In the genomic region with DNA sequence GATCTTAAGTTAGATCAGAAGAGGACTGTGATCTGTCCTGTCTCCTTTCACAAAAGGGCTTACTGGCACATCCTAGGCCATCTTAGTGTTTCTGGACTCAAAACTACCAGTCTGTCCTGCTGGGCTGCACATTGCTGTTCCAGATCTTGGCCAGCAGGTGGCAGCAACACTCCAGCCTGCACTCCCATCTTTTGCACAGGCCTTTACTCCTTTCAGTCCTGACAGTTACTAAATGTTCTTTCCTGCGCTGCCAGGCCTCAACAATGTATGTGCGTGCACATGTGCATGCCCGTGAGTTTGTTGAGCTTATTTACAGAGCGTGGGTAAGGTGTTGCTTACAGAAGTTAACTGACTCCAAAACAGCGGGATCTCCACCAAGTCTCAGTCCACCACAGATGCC, we compare ENCODE assay signal across 9 mouse cellular contexts. TPM values are rescaled to one million over a fixed set of nuclear protein-coding genes. Genes with fewer than 3 reads are reported as not detected.
DNase-seq lines count a peak whose midpoint lies in the region; ATAC-seq and TF ChIP-seq lines count a peak whose summit lies in the region.
"Had no signal": no experiment of that assay in that cellular context is flagged by ENCODE, and none has a peak within 500 bp of the region (broad histone marks: within the 10 kb centered on the region; RNA-seq: fewer than 3 reads in every experiment).

No protein-coding gene starts in this region.

- H3K27me3 ChIP-seq in G1E (ENCODE audit: insufficient read depth, low read length) = no peaks in the 10 kb centered on the region
- no peaks in the 10 kb centered on the region; the same call in 1 of the 2 replicates for H3K27me3 ChIP-seq in forebrain, embryonic 11.5 days (ENCODE audit: control insufficient read depth, insufficient read depth, low read length)

- TF ChIP-seq POLR2A in lung, adult 2 months (IDR thresholded peaks at IDR 0.05; ENCODE audit: borderline replicate concordance, extremely low read depth, low read depth, low read length) = peak; percentile 16; the same call in 1 of the 2 replicates

- ATAC-seq in G1E (ENCODE audit: extremely low read depth, insufficient number of reproducible peaks, low FRiP score, poor library complexity, severe bottlenecking) = peak; percentile 76
- ATAC-seq in forebrain, embryonic 11.5 days (replicated peaks; ENCODE audit: low FRiP score) = peak; percentile 41; the same call in 1 of the 2 replicates

- peak; percentile 99 for TF ChIP-seq CTCF in G1E (IDR thresholded peaks at IDR 0.05; ENCODE audit: low read depth, low read length)
- TF ChIP-seq CTCF in layer of hippocampus, adult 2 months (conservative IDR thresholded peaks at IDR 0.05) = peak; percentile 99
- peak; percentile 100 for TF ChIP-seq CTCF in lung, adult 2 months (IDR thresholded peaks at IDR 0.05; ENCODE audit: insufficient read depth, low read length)

- H3K9me3 ChIP-seq in G1E (replicated peaks) = no peaks in the 10 kb centered on the region
- no peaks in the 10 kb centered on the region for H3K9me3 ChIP-seq in forebrain, embryonic 11.5 days (ENCODE audit: control insufficient read depth, low read length)

- H3K4me3 ChIP-seq in G1E (ENCODE audit: low read depth, low read length) = no peak overlapping the region
- no peak overlapping the region for H3K4me3 ChIP-seq in forebrain, embryonic 11.5 days (ENCODE audit: low read depth, low read length)
- H3K4me3 ChIP-seq in layer of hippocampus, adult 2 months = no peak overlapping the region
- no peak overlapping the region for H3K4me3 ChIP-seq in lung, adult 2 months (replicated peaks; ENCODE audit: extremely low read depth, low read depth, low read length)

- H3K4me2 ChIP-seq in forebrain, embryonic 11.5 days (ENCODE audit: low read depth, low read length, severe bottlenecking) = no peak overlapping the region

- DNase-seq in G1E (ENCODE audit: low spot score) = peak; percentile 59
- DNase-seq in c-Kit-negative CD71-positive TER-119-positive erythroid progenitor cells, embryonic 14.5 days (ENCODE audit: low read depth, low spot score) = peak; percentile 53
- peak; percentile 88 for DNase-seq in forebrain, embryonic 11.5 days (ENCODE audit: low spot score)
- peak; percentile 56 for DNase-seq in heart, postnatal 25 days (ENCODE audit: low spot score)
- peak; percentile 81 to 89 for DNase-seq in layer of hippocampus, adult 2 months (ENCODE audit: low spot score in 2 of 2)
- peak; percentile 79 for DNase-seq in lung, adult 2 months
- peak; percentile 60 for DNase-seq in retina, postnatal 7 days (ENCODE audit: low read depth, low spot score)
- DNase-seq in thymus, postnatal 4 days = peak; percentile 85

- H3K9ac ChIP-seq in forebrain, embryonic 11.5 days (ENCODE audit: low read length) = no peak overlapping the region

- H3K4me1 ChIP-seq in G1E (ENCODE audit: insufficient read depth, low read depth, low read length) = peaks cover 6% of the 10 kb centered on the region; the same call in 1 of the 2 replicates
- peaks cover 3% of the 10 kb centered on the region; the same call in 1 of the 2 replicates for H3K4me1 ChIP-seq in forebrain, embryonic 11.5 days (replicated peaks; ENCODE audit: control insufficient read depth, insufficient read depth, low read length)
- no peaks in the 10 kb centered on the region for H3K4me1 ChIP-seq in lung, adult 2 months (ENCODE audit: control insufficient read depth, insufficient read depth, low read length)

- WGBS in forebrain, embryonic 11.5 days = 54% methylated on average over 5 of the region's 5 CpGs
- 25% methylated on average over 5 of the region's 5 CpGs for whole genome bisulfite sequencing in lung, adult 2 months

- peaks cover 5% of the 10 kb centered on the region for H3K36me3 ChIP-seq in G1E (replicated peaks)
- H3K36me3 ChIP-seq in forebrain, embryonic 11.5 days (ENCODE audit: control insufficient read depth, insufficient read depth, low read length) = no peaks in the 10 kb centered on the region

- intact Hi-C loops in heart, postnatal 25 days (cut with DNase I) = loop anchor here (1.0 to 2.0 kb wide), 2 partner anchors 47 to 108 kb away; partner anchors contain the start of gene Cdc42ep4

- H3K27ac ChIP-seq in forebrain, embryonic 11.5 days (ENCODE audit: low read depth, low read length) = no peak overlapping the region
- H3K27ac ChIP-seq in layer of hippocampus, adult 2 months = peak overlapping the region; percentile 40; the same call in 1 of the 2 replicates
- H3K27ac ChIP-seq: macrophage had no signal

RNA-seq across cellular contexts. Expression of gene Cpsf4l, which starts 6.1 kb away (rescaled TPM):
- not detected in 2 replicates for total RNA-seq in G1E (2014; fragmentation: Nextera tagmentation)
- not detected in 2 replicates for total RNA-seq in G1E (2017)
- not detected in 2 replicates for polyA plus RNA-seq in G1E (2012)
- 0.33 and 0.47 TPM in 2 replicates for polyA plus RNA-seq in forebrain, embryonic 11.5 days (2014; fragmentation: Nextera tagmentation; extraction: Ambion mirVana)
- total RNA-seq in heart, postnatal 25 days (2021) = not detected
- total RNA-seq in layer of hippocampus, adult 2 months (2021) = not detected
- 0.09 TPM in 1 of 2 replicates, not detected in the other for polyA plus RNA-seq in lung, adult 2 months (2012; rRNA removed)
- polyA plus RNA-seq: macrophage had no signal

RNA-seq across cellular contexts. Expression of gene D11Wsu47e, which starts 19.5 kb away (rescaled TPM):
- total RNA-seq in G1E (2014; fragmentation: Nextera tagmentation) (14.9 and 20.2 TPM in 2 replicates), G1E (2017) (14.0 and 16.1 TPM in 2 replicates)
- polyA plus RNA-seq in G1E (2012) = 6.5 and 7.0 TPM in 2 replicates
- polyA plus RNA-seq in forebrain, embryonic 11.5 days (2014; fragmentation: Nextera tagmentation; extraction: Ambion mirVana) = 26.5 and 27.4 TPM in 2 replicates
- 1 to 10 TPM; 6.0 to 7.1 TPM for total RNA-seq in heart, postnatal 25 days (2021)
- total RNA-seq in layer of hippocampus, adult 2 months (2021) = 10 to 100 TPM; 13.2 to 16.2 TPM
- polyA plus RNA-seq in lung, adult 2 months (2012; rRNA removed) = 6.2 and 7.1 TPM in 2 replicates

RNA-seq across cellular contexts. Expression of gene Fam104a, which starts 19.8 kb away (rescaled TPM):
- total RNA-seq in G1E (2014; fragmentation: Nextera tagmentation) (43.8 and 44.1 TPM in 2 replicates), G1E (2017) (35.8 and 35.9 TPM in 2 replicates)
- 111 and 150 TPM in 2 replicates for polyA plus RNA-seq in G1E (2012)
- 57.4 and 60.3 TPM in 2 replicates for polyA plus RNA-seq in forebrain, embryonic 11.5 days (2014; fragmentation: Nextera tagmentation; extraction: Ambion mirVana)
- total RNA-seq in heart, postnatal 25 days (2021) = 10 to 100 TPM; 13.9 to 15.0 TPM
- 10 to 100 TPM; 26.4 to 29.1 TPM for total RNA-seq in layer of hippocampus, adult 2 months (2021)
- polyA plus RNA-seq in lung, adult 2 months (2012; rRNA removed) = 21.2 and 31.7 TPM in 2 replicates

RNA-seq across cellular contexts. Expression of gene Cdc42ep4, which starts 47.9 kb away (rescaled TPM):
- total RNA-seq in G1E (2014; fragmentation: Nextera tagmentation) (11.6 and 38.6 TPM in 2 replicates), G1E (2017) (10.6 and 10.8 TPM in 2 replicates)
- polyA plus RNA-seq in G1E (2012) = 20.2 and 22.8 TPM in 2 replicates
- polyA plus RNA-seq in forebrain, embryonic 11.5 days (2014; fragmentation: Nextera tagmentation; extraction: Ambion mirVana) = 78.5 and 88.6 TPM in 2 replicates
- total RNA-seq in heart, postnatal 25 days (2021) = 10 to 100 TPM; 12.5 to 17.7 TPM
- total RNA-seq in layer of hippocampus, adult 2 months (2021) = 10 to 100 TPM; 30.5 to 35.2 TPM
- polyA plus RNA-seq in lung, adult 2 months (2012; rRNA removed) = 80.4 and 115 TPM in 2 replicates

RNA-seq across cellular contexts. Expression of gene Slc39a11, which starts 53.9 kb away (rescaled TPM):
- total RNA-seq in G1E (2014; fragmentation: Nextera tagmentation) = 4.7 and 5.3 TPM in 2 replicates
- total RNA-seq in G1E (2017) = 4.9 and 5.0 TPM in 2 replicates
- 9.9 and 11.9 TPM in 2 replicates for polyA plus RNA-seq in G1E (2012)
- polyA plus RNA-seq in forebrain, embryonic 11.5 days (2014; fragmentation: Nextera tagmentation; extraction: Ambion mirVana) = 18.4 and 20.6 TPM in 2 replicates
- 1 to 10 TPM; 2.7 to 3.8 TPM for total RNA-seq in heart, postnatal 25 days (2021)
- total RNA-seq in layer of hippocampus, adult 2 months (2021) = 10 to 100 TPM; 21.7 to 23.1 TPM
- 15.3 and 16.9 TPM in 2 replicates for polyA plus RNA-seq in lung, adult 2 months (2012; rRNA removed)
